Mouse (Mus musculus) limb, embryonic 14.5 days (tissue): ENCODE measurements around the gene Fry. TPM values are rescaled to one million over a fixed set of nuclear protein-coding genes. Genes with fewer than 3 reads are reported as not detected.
"Not testable (repeated sequence)": the region's sequence is repeated elsewhere in the genome, so short reads cannot be mapped to it uniquely, and the experiment has no call there.

Experiments
- ATAC-seq: fragments of 200-750 bp; cut with Nextera tagmentation; 2 replicates; pipeline ENCODE4 v1.8.0; 2017; ENCODE audit warnings: low read depth, moderate number of reproducible peaks, moderate TSS enrichment; ENCODE audit not compliant: low FRiP score
- DNase-seq: peaks from one replicate; pipeline ENCODE4 v3.0.0-alpha.2; 2015; ENCODE audit warnings: low spot score
- H3K27ac ChIP-seq: fragments of 300-500 bp; sonication (generic); replicated peaks from 2 replicates; pipeline ENCODE4 v1.5.1; 2014; ENCODE audit warnings: low read depth, mild to moderate bottlenecking, low read length, moderate library complexity, mixed read lengths
- H3K27me3 ChIP-seq: fragments of 300-500 bp; sonication (generic); 2 replicates; pipeline ENCODE4 v1.6.1; 2014; ENCODE audit warnings: low read length, mixed read lengths; ENCODE audit not compliant: control insufficient read depth, insufficient read depth
- H3K36me3 ChIP-seq: fragments of 300-500 bp; sonication (generic); 2 replicates; pipeline ENCODE4 v1.6.1; 2014; ENCODE audit warnings: mild to moderate bottlenecking, low read length, moderate library complexity, mixed read lengths; ENCODE audit not compliant: control insufficient read depth, insufficient read depth
- H3K4me1 ChIP-seq: fragments of 300-500 bp; sonication (generic); 2 replicates; pipeline ENCODE4 v1.6.1; 2014; ENCODE audit warnings: antibody characterized with exemption, low read length, mixed read lengths; ENCODE audit not compliant: control insufficient read depth, insufficient read depth
- H3K4me2 ChIP-seq: fragments of 300-500 bp; sonication (generic); replicated peaks from 2 replicates; pipeline ENCODE4 v1.6.1; 2014; ENCODE audit warnings: low read depth, mild to moderate bottlenecking, low read length, moderate library complexity; ENCODE audit not compliant: severe bottlenecking
- H3K4me3 ChIP-seq: fragments of 300-500 bp; sonication (generic); replicated peaks from 2 replicates; pipeline ENCODE4 v1.5.1; 2014; ENCODE audit warnings: low read length
- H3K9ac ChIP-seq: fragments of 300-500 bp; sonication (generic); 2 replicates; pipeline ENCODE4 v1.6.1; 2014; ENCODE audit warnings: mild to moderate bottlenecking, low read depth, low read length, moderate library complexity; ENCODE audit not compliant: severe bottlenecking
- H3K9me3 ChIP-seq: fragments of 300-500 bp; sonication (generic); 2 replicates; pipeline ENCODE4 v1.6.1; 2016; ENCODE audit warnings: low read length; ENCODE audit not compliant: control insufficient read depth
- POLR2A ChIP-seq: fragments of 200-500 bp; IDR thresholded peaks from 2 replicates; pipeline ENCODE4 v1.8.0; 2012; ENCODE audit warnings: inconsistent platforms, mild to moderate bottlenecking, moderate library complexity, borderline replicate concordance; ENCODE audit not compliant: insufficient read depth, insufficient read length; ENCODE audit errors: extremely low read depth
- WGBS: fragments of 180-500 bp; shearing (Covaris S2); extraction: QIAGEN DNeasy Blood & Tissue Kit; methylation state at CpG from one replicate; pipeline ENCODE4 v1.1.7; 2014; 5-methylcytosine and 5-hydroxymethylcytosine counted together
- polyA plus RNA-seq, 2 experiments: library from polyadenylated mRNA; depleted of rRNA in 1 of 2; stranded (reverse) in 1 of 2; unstranded in 1 of 2; fragments of >200 nt; fragmentation: Nextera tagmentation in 1 of 2; extraction: Ambion mirVana in 1 of 2; gene quantifications; 2 replicates each; pipeline versions ENCODE4 v1.2.1 to v1.2.3; 2012 to 2014

Fry gene
- polyA plus RNA-seq, 2 experiments, result 10.0 to 13.5 TPM

DNA sequence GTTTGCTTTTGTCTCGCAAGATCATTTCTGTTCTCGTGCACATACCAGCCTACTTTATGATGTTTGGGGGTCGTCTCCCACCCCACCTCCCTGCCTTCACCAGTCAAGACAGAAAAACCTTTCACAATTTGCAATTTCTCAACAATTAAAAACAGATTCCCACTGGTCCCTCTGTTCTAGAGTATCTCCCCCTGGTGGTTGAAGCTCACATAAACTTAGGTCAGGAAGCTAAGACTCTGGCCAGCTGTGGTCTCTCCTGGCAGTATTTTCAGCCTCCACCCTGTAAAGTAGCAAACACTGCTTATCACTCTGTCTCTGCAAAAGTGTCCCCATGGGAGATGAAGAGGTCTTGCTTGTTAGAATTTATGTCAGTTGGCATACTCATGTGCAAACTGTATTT, 366.8 kb downstream of the Fry start:
- ATAC-seq, result no peak; the same call in 1 of the 2 replicates
- 19% methylated on average over 3 of the region's 3 CpGs for WGBS

GRCm38 (mm10) chr5:150490285-150490684, 371.8 kb downstream of the Fry start:
- Histone ChIP-seq H3K27me3 (no peaks in the 10 kb centered on the region), H3K36me3 (no peaks in the 10 kb centered on the region), H3K27ac (no peak overlapping the region), H3K9ac (no peak overlapping the region), H3K4me2 (no peak overlapping the region), H3K4me1 (no peaks in the 10 kb centered on the region; the same call in 1 of the 2 replicates), H3K9me3 (no peaks in the 10 kb centered on the region), H3K4me3 (no peak overlapping the region)
- 56% methylated on average over 3 of the region's 3 CpGs for WGBS
- ATAC-seq, result no peak
- no peak for TF ChIP-seq POLR2A
- DNase-seq, result no peak

More for the DNA sequence above, 366.8 kb downstream of the Fry start:
- Histone ChIP-seq H3K9me3 (no peaks in the 10 kb centered on the region), H3K4me2 (no peak overlapping the region), H3K4me1 (no peaks in the 10 kb centered on the region), H3K4me3 (no peak overlapping the region), H3K36me3 (0 out of 2 replicates have a peak, but pooled peaks cover 2% of the 10 kb centered on the region), H3K27me3 (no peaks in the 10 kb centered on the region), H3K9ac (no peak overlapping the region), H3K27ac (no peak overlapping the region)
- peak; percentile 50 for DNase-seq
- TF ChIP-seq POLR2A, result no peak

- WGBS, result 44% methylated on average over 8 of the region's 8 CpGs
- H3K4me2 ChIP-seq, result no peak overlapping the region
Observed at GRCm38 (mm10) chr5:150490821-150491220, 372.4 kb downstream of the Fry start.

GRCm38 (mm10) chr5:150491573-150492173, 373.2 kb downstream of the Fry start:
- not testable (repeated sequence) for H3K9ac ChIP-seq, H3K4me2 ChIP-seq, H3K27me3 ChIP-seq, H3K9me3 ChIP-seq, H3K4me1 ChIP-seq, H3K4me3 ChIP-seq, H3K36me3 ChIP-seq, DNase-seq, H3K27ac ChIP-seq, ATAC-seq
- WGBS, result 89% methylated on average over 4 of the region's 4 CpGs

More at GRCm38 (mm10) chr5:150490821-150491220, 372.4 kb downstream of the Fry start:
- Histone ChIP-seq H3K27ac (no peak overlapping the region), H3K4me3 (no peak overlapping the region), H3K9ac (no peak overlapping the region), H3K36me3 (no peaks in the 10 kb centered on the region), H3K9me3 (no peaks in the 10 kb centered on the region), H3K27me3 (no peaks in the 10 kb centered on the region), H3K4me1 (no peaks in the 10 kb centered on the region; the same call in 1 of the 2 replicates)
- peak; percentile 37 for DNase-seq
- TF ChIP-seq POLR2A, result no peak
- peak; percentile 55; the same call in 1 of the 2 replicates for ATAC-seq

DNA sequence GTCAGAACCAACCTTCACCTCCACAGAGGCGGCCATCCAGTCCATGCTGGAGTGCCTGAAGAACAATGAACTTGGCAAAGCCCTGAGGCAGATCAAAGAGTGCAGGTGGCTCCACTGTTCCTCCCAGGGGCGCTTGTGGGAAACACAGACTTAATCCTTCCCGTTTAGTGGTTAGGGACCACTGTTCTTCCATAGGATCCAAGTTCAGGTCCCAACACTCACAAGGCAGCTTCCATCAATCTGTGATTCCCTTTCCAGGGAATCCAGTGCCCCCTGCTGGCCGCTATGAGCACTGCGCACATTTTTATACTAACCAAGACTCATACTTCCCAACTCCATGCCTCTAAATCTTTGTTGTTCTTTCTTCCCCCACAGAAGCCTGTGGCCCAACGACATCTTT, 377.3 kb downstream of the Fry start:
- Histone ChIP-seq H3K4me2 (no peak overlapping the region), H3K36me3 (no peaks in the 10 kb centered on the region), H3K4me3 (no peak overlapping the region), H3K27me3 (no peaks in the 10 kb centered on the region), H3K9ac (no peak overlapping the region), H3K9me3 (no peaks in the 10 kb centered on the region), H3K4me1 (no peaks in the 10 kb centered on the region; the same call in 1 of the 2 replicates), H3K27ac (no peak overlapping the region)
- no peak for DNase-seq
- TF ChIP-seq POLR2A, result no peak
- no peak for ATAC-seq
- 43% methylated on average over 6 of the region's 6 CpGs for WGBS
